ENCODE assay signal across 30 mouse cellular contexts in the genomic region with DNA sequence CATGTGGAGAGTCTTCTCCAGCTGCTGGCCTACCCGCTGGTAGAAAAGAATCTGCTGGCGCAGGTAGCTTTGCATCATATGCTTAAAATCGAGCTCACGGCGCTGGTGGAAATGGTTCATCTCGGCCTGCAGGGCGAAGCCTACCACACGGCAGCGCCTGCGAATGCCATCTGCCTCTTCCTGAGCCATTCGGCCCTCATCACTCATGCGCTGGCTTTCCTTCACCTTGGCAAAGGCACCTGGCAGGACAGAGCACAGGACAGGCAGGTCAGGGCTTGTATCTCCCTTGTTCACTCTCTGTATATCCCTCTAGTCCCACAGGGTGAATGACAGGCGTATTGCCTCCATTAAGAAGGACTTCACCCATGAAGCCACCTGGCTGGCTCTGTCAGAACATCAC. TPM values are rescaled to one million over a fixed set of nuclear protein-coding genes. Genes with fewer than 3 reads are reported as not detected.
DNase-seq lines count a peak whose midpoint lies in the region; ATAC-seq lines count a peak whose summit lies in the region.
"Had no signal": no experiment of that assay in that cellular context is flagged by ENCODE, and none has a peak within 500 bp of the region (broad histone marks: within the 10 kb centered on the region; RNA-seq: fewer than 3 reads in every experiment).

No protein-coding gene starts in this region.

- H3K9me3 ChIP-seq in kidney, embryonic 16.5 days (ENCODE audit: low read length) = peaks cover 6% of the 10 kb centered on the region; the same call in 1 of the 2 replicates
- H3K9me3 ChIP-seq: embryonic facial prominence, embryonic 12.5 days; hindbrain, embryonic 13.5 days; intestine, embryonic 15.5 days; kidney, embryonic 15.5 days had no signal

- no peak for ATAC-seq in kidney, embryonic 16.5 days (ENCODE audit: low FRiP score, low TSS enrichment)
- ATAC-seq: CD4-positive, CD25-positive, alpha-beta regulatory T cell, adult 4 months; forebrain, embryonic 16.5 days; hindbrain, embryonic 16.5 days; intestine, embryonic 15.5 days had no signal

- no peak overlapping the region for H3K4me2 ChIP-seq in kidney, embryonic 16.5 days (replicated peaks; ENCODE audit: low read depth, low read length)
- H3K4me2 ChIP-seq: embryonic facial prominence, embryonic 12.5 days; forebrain, embryonic 12.5 days; heart, embryonic 11.5 days; hindbrain, embryonic 13.5 days; intestine, embryonic 15.5 days; kidney, embryonic 15.5 days had no signal

- intact Hi-C loops in left cerebral cortex, postnatal 10 days (cut with DNase I) = no loop called here

- peaks cover 51% of the 10 kb centered on the region for H3K36me3 ChIP-seq in kidney, embryonic 16.5 days (ENCODE audit: insufficient read depth, low read length)

- no peak overlapping the region for H3K27ac ChIP-seq in kidney, embryonic 16.5 days (ENCODE audit: low read length)
- H3K27ac ChIP-seq: embryonic facial prominence, embryonic 12.5 days; forebrain, embryonic 12.5 days; hindbrain, embryonic 10.5 days; hindbrain, embryonic 13.5 days; intestine, embryonic 15.5 days; kidney, embryonic 15.5 days had no signal

- no peak overlapping the region for H3K9ac ChIP-seq in kidney, embryonic 16.5 days (replicated peaks; ENCODE audit: low read length)
- H3K9ac ChIP-seq: embryonic facial prominence, embryonic 12.5 days; forebrain, embryonic 12.5 days; hindbrain, embryonic 13.5 days; intestine, embryonic 15.5 days; kidney, embryonic 15.5 days had no signal

- WGBS in kidney, embryonic 16.5 days = 97% methylated on average over 13 of the region's 13 CpGs

- peaks cover 9% of the 10 kb centered on the region for H3K4me1 ChIP-seq in kidney, embryonic 16.5 days (ENCODE audit: insufficient read depth, low read length)

- H3K4me3 ChIP-seq in kidney, embryonic 16.5 days (ENCODE audit: low read length) = no peak overlapping the region
- H3K4me3 ChIP-seq: embryonic facial prominence, embryonic 12.5 days; erythroblast, embryonic 14.5 days; forebrain, embryonic 12.5 days; hindbrain, embryonic 10.5 days; hindbrain, embryonic 13.5 days; intestine, embryonic 15.5 days; kidney, embryonic 15.5 days had no signal

- no peaks in the 10 kb centered on the region for H3K27me3 ChIP-seq in kidney, embryonic 16.5 days (ENCODE audit: insufficient read depth, low read length)
- H3K27me3 ChIP-seq: embryonic facial prominence, embryonic 12.5 days; forebrain, embryonic 12.5 days; hindbrain, embryonic 13.5 days; intestine, embryonic 15.5 days; kidney, embryonic 15.5 days had no signal

- peak; percentile 39 to 44 for DNase-seq in cerebellum, adult 18-20 months
- DNase-seq in cerebellum, postnatal 4 days (ENCODE audit: low spot score in 2 of 2) = no peak
- DNase-seq in cerebellum, postnatal 10 days = peak; percentile 59 to 62
- no peak for DNase-seq in cerebellum, adult 8-10 months
- peak; percentile 57 for DNase-seq in brain, adult 2 months (ENCODE audit: low read depth, low spot score)
- peak; percentile 45 to 62 for DNase-seq in cerebellum, postnatal 25 days
- no peak for DNase-seq in left cerebral cortex, postnatal 10 days (ENCODE audit: extremely low spot score in 1 of 2, low spot score in 2 of 2)
- DNase-seq: adrenal gland, adult 2 months; adrenal gland, postnatal 14 days; gastrocnemius, postnatal 10 days; gastrocnemius, postnatal 36 days; heart, postnatal 36 days; kidney, adult 11 months; kidney, adult 8-10 months had no signal

RNA-seq across cellular contexts. Expression of gene Snx33, which starts 9.7 kb away (rescaled TPM):
- 1 to 10 TPM; 3.4 to 4.1 TPM for total RNA-seq in left cerebral cortex, postnatal 10 days (2021)
- 11.9 and 12.3 TPM in 2 replicates for polyA plus RNA-seq in kidney, embryonic 16.5 days (2015; fragmentation: Nextera tagmentation; extraction: Ambion mirVana)
- polyA plus RNA-seq: erythroblast, embryonic 14.5 days had no signal

RNA-seq across cellular contexts. Expression of gene Imp3, which starts 18.8 kb away (rescaled TPM):
- total RNA-seq in left cerebral cortex, postnatal 10 days (2021) = 10 to 100 TPM; 49.0 to 55.8 TPM
- 89.7 and 92.6 TPM in 2 replicates for polyA plus RNA-seq in kidney, embryonic 16.5 days (2015; fragmentation: Nextera tagmentation; extraction: Ambion mirVana)

RNA-seq across cellular contexts. Expression of gene Snupn, which starts 32.2 kb away (rescaled TPM):
- 10 to 100 TPM; 16.3 to 17.3 TPM for total RNA-seq in left cerebral cortex, postnatal 10 days (2021)
- 27.2 and 29.4 TPM in 2 replicates for polyA plus RNA-seq in kidney, embryonic 16.5 days (2015; fragmentation: Nextera tagmentation; extraction: Ambion mirVana)
- polyA plus RNA-seq: erythroblast, embryonic 14.5 days had no signal

RNA-seq across cellular contexts. Expression of gene Cspg4, which starts 53.6 kb away (rescaled TPM):
- 10 to 100 TPM; 21.2 to 28.0 TPM for total RNA-seq in left cerebral cortex, postnatal 10 days (2021)
- 30.5 and 32.6 TPM in 2 replicates for polyA plus RNA-seq in kidney, embryonic 16.5 days (2015; fragmentation: Nextera tagmentation; extraction: Ambion mirVana)
- total RNA-seq: granulocyte monocyte progenitor cell, adult 5-6 weeks had no signal
- polyA plus RNA-seq: CD4-positive, CD25-positive, alpha-beta regulatory T cell, adult 4 months; erythroblast, embryonic 14.5 days had no signal

RNA-seq across cellular contexts. Expression of gene Odf3l1, which starts 54.0 kb away (rescaled TPM):
- not detected for total RNA-seq in left cerebral cortex, postnatal 10 days (2021)
- 0.26 and 0.32 TPM in 2 replicates for polyA plus RNA-seq in kidney, embryonic 16.5 days (2015; fragmentation: Nextera tagmentation; extraction: Ambion mirVana)
- total RNA-seq: gastrocnemius, adult 18-20 months; gastrocnemius, postnatal 36 days; granulocyte monocyte progenitor cell, adult 5-6 weeks; heart, adult 8-10 months; heart, postnatal 36 days; MEL had no signal
- polyA plus RNA-seq: CD4-positive, CD25-positive, alpha-beta regulatory T cell, adult 4 months; erythroblast, embryonic 14.5 days; forebrain, embryonic 12.5 days; forebrain, embryonic 16.5 days; hindbrain, embryonic 13.5 days; hindbrain, embryonic 16.5 days had no signal

Comparison
In these comparisons a context has a peak if more than half of its experiments do, and no peak if none do; other contexts are left out.
1. DNase-seq: peak in cerebellum, adult 18-20 months (2 of 2), cerebellum, postnatal 10 days (2 of 2), brain, adult 2 months (single experiment) and cerebellum, postnatal 25 days (2 of 2); none in cerebellum, postnatal 4 days (0 of 2), cerebellum, adult 8-10 months (single experiment) and left cerebral cortex, postnatal 10 days (0 of 2).